Mouse (Mus musculus) brain, embryonic 18.5 days (tissue): Measurements from ENCODE around the gene Slfnl1.

Experiments used
- DNase-seq: peaks from one replicate; pipeline ENCODE4 v3.0.0-alpha.2; 2012; ENCODE audit warnings: low read depth, low spot score

Gene Slfnl1

GRCm38 (mm10) chr4:120581711-120582110, 49.7 kb downstream of the Slfnl1 start:
- DNase-seq, result no peak
